Mouse (Mus musculus): Measurements from ENCODE around the gene Clca3a1.
A peak's percentile ranks its signal among the peaks of the same experiment; 100 is the strongest.

DNA sequence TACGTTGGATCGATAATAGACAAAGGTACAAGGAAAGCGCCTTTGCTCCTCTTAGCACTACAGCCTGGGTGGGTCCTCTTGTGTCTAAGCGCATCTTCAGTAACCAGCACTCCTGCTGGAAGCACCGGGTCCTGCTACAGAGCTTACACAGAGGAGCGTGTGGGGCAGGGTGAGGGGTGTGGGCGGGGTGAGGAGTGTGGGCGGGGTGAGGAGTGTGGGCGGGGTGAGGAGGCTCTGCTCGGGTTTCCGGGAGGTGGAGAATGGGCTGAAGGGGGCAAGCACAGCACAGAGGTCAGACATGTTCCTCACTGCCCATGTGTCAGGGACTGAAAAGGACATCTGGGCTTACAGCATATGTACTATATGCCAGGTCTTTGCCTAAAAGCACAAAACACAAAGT, 71.5 kb downstream of the Clca3a1 start:
- TF ChIP-seq MAX (IDR thresholded peaks at IDR 0.05; ENCODE audit: low read depth) (no peak), TCF12 (IDR thresholded peaks at IDR 0.05; ENCODE audit: insufficient read depth, poor library complexity, severe bottlenecking) (no peak), POLR2A (IDR thresholded peaks at IDR 0.05; ENCODE audit: insufficient read length, low read depth) (peak; percentile 34), E2F4 (IDR thresholded peaks at IDR 0.05; ENCODE audit: insufficient read depth) (no peak), USF1 (IDR thresholded peaks at IDR 0.05; ENCODE audit: low read depth) (no peak), POLR2AphosphoS2 (IDR thresholded peaks at IDR 0.05; ENCODE audit: insufficient read length, low read depth) (peak; percentile 68)

Measured in myocyte (in vitro differentiated cells).